Mouse (Mus musculus) intestine, embryonic 16.5 days (tissue): Measurements from ENCODE around the gene Ctsh. TPM values are rescaled to one million over a fixed set of nuclear protein-coding genes. Genes with fewer than 3 reads are reported as not detected.
"Not testable (repeated sequence)": the region's sequence is repeated elsewhere in the genome, so short reads cannot be mapped to it uniquely, and the experiment has no call there.

Experiments
- ATAC-seq: fragments of 200-750 bp; cut with Nextera tagmentation; 2 replicates; pipeline ENCODE4 v1.8.0; 2017; ENCODE audit warnings: moderate TSS enrichment, moderate library complexity
- H3K27ac ChIP-seq: fragments of 300-500 bp; sonication (generic); 2 replicates; pipeline ENCODE4 v1.5.1; 2014; ENCODE audit warnings: mild to moderate bottlenecking, low read length
- H3K27me3 ChIP-seq: fragments of 300-500 bp; sonication (generic); replicated peaks from 2 replicates; pipeline ENCODE4 v1.6.1; 2014; ENCODE audit warnings: low read length, control low read depth, mixed read lengths; ENCODE audit not compliant: control insufficient read depth, insufficient read depth
- H3K36me3 ChIP-seq: fragments of 300-500 bp; sonication (generic); 2 replicates; pipeline ENCODE4 v1.6.1; 2014; ENCODE audit warnings: low read length, control low read depth; ENCODE audit not compliant: control insufficient read depth, insufficient read depth
- H3K4me1 ChIP-seq: fragments of 300-500 bp; sonication (generic); 2 replicates; pipeline ENCODE4 v1.6.1; 2014; ENCODE audit warnings: low read length, control low read depth, mixed read lengths; ENCODE audit not compliant: control insufficient read depth, insufficient read depth
- H3K4me2 ChIP-seq: fragments of 300-500 bp; sonication (generic); 2 replicates; pipeline ENCODE4 v1.6.1; 2014; ENCODE audit warnings: low read depth, low read length, control low read depth
- H3K4me3 ChIP-seq: fragments of 300-500 bp; sonication (generic); 2 replicates; pipeline ENCODE4 v1.5.1; 2014; ENCODE audit warnings: mild to moderate bottlenecking, low read length
- H3K9ac ChIP-seq: fragments of 300-500 bp; sonication (generic); 2 replicates; pipeline ENCODE4 v1.6.1; 2014; ENCODE audit warnings: low read depth, low read length
- H3K9me3 ChIP-seq: fragments of 300-500 bp; sonication (generic); 2 replicates; pipeline ENCODE4 v1.6.1; 2016; ENCODE audit warnings: low read length, control low read depth; ENCODE audit not compliant: control insufficient read depth
- WGBS: fragments of 180-500 bp; shearing (Covaris S2); extraction: QIAGEN DNeasy Blood & Tissue Kit; methylation state at CpG from one replicate; pipeline ENCODE4 v1.1.7; 2014; 5-methylcytosine and 5-hydroxymethylcytosine counted together
- polyA plus RNA-seq: library from polyadenylated mRNA; unstranded; fragments of >200 nt; fragmentation: Nextera tagmentation; extraction: Ambion mirVana; gene quantifications from 2 replicates; pipeline ENCODE4 v1.2.1, GENCODE M21; 2015

The Ctsh gene
- polyA plus RNA-seq, 1 experiment from 2014 or later = 56.9 TPM

- Histone ChIP-seq H3K4me3 (no peak overlapping the region), H3K36me3 (no peaks in the 10 kb centered on the region), H3K9ac (no peak overlapping the region), H3K9me3 (no peaks in the 10 kb centered on the region), H3K4me1 (peaks cover 7% of the 10 kb centered on the region; the same call in 1 of the 2 replicates), H3K27ac (no peak overlapping the region), H3K27me3 (no peaks in the 10 kb centered on the region), H3K4me2 (no peak overlapping the region)
- WGBS = 47% methylated on average over 7 of the region's 7 CpGs
- ATAC-seq = peak; percentile 89
Measured at GRCm38 (mm10) chr9:90069485-90069884, 15.5 kb downstream of the Ctsh start.

DNA sequence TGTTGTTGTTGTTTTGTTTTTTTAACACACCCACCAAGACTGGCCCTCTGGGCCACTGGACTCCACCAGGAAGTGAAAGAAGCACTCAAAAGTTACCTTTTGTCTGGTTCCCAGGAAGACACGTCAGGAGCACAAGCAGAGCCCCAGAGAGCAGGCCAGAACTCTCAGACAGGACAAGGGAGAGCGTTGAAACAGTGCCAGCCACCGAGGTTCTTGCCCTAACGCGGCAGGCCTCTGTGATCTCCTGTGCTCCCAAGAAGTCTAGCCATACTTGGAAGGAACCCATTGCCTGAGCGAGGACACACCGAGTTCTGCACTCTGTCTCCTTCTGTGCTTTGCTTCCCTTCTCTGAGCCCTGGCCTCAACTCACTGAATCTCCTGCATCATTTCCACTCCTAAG lies 16.2 kb downstream of the Ctsh start:
- ATAC-seq = no peak
- Histone ChIP-seq H3K36me3 (no peaks in the 10 kb centered on the region), H3K4me1 (peaks cover 7% of the 10 kb centered on the region; the same call in 1 of the 2 replicates), H3K9me3 (no peaks in the 10 kb centered on the region), H3K9ac (no peak overlapping the region), H3K4me3 (no peak overlapping the region), H3K27me3 (no peaks in the 10 kb centered on the region), H3K27ac (no peak overlapping the region), H3K4me2 (no peak overlapping the region)
- WGBS = 81% methylated on average over 7 of the region's 7 CpGs

DNA sequence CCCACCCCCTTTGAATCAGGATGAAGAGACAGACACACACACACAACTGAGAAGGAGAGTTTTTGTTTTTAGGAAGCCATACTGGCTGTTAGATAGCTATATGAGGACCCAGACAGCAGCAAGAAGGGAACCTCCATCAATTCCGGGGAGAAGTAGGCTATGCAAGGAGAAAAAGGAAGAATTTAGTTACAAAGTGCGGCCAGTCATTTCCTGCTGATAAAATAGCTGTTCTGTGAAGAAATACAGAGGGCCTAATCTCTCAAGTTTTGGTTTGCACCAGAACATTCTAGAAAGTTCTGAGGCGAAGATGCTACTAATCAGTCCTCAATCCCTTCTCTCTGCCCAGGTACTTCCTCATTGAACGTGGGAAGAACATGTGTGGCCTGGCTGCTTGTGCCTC lies 21.4 kb downstream of the Ctsh start:
- H3K27ac ChIP-seq = no peak overlapping the region
- no peaks in the 10 kb centered on the region for H3K36me3 ChIP-seq
- no peak overlapping the region for H3K4me3 ChIP-seq
- H3K9me3 ChIP-seq = no peaks in the 10 kb centered on the region
- no peaks in the 10 kb centered on the region for H3K27me3 ChIP-seq
- no peak for ATAC-seq
- no peaks in the 10 kb centered on the region for H3K4me1 ChIP-seq
- H3K9ac ChIP-seq = no peak overlapping the region
- WGBS = 74% methylated on average over 4 of the region's 4 CpGs
- no peak overlapping the region for H3K4me2 ChIP-seq

- no peak for ATAC-seq
- H3K36me3 ChIP-seq = no peaks in the 10 kb centered on the region
- 83% methylated on average over 5 of the region's 5 CpGs for WGBS
Measured at GRCm38 (mm10) chr9:90076131-90076530, 22.2 kb downstream of the Ctsh start.

GRCm38 (mm10) chr9:90076849-90077461 lies 23.0 kb downstream of the Ctsh start:
- Histone ChIP-seq H3K9ac (no peak overlapping the region), H3K4me3 (no peak overlapping the region), H3K4me1 (no peaks in the 10 kb centered on the region), H3K27me3 (no peaks in the 10 kb centered on the region), H3K4me2 (no peak overlapping the region), H3K9me3 (no peaks in the 10 kb centered on the region), H3K27ac (no peak overlapping the region), H3K36me3 (no peaks in the 10 kb centered on the region)
- 54% methylated on average over 8 of the region's 8 CpGs for WGBS
- peak; percentile 56 for ATAC-seq

More at GRCm38 (mm10) chr9:90076131-90076530, 22.2 kb downstream of the Ctsh start:
- Histone ChIP-seq H3K27me3 (no peaks in the 10 kb centered on the region), H3K4me1 (no peaks in the 10 kb centered on the region), H3K4me2 (no peak overlapping the region), H3K9ac (no peak overlapping the region), H3K4me3 (no peak overlapping the region), H3K9me3 (no peaks in the 10 kb centered on the region), H3K27ac (no peak overlapping the region)

DNA sequence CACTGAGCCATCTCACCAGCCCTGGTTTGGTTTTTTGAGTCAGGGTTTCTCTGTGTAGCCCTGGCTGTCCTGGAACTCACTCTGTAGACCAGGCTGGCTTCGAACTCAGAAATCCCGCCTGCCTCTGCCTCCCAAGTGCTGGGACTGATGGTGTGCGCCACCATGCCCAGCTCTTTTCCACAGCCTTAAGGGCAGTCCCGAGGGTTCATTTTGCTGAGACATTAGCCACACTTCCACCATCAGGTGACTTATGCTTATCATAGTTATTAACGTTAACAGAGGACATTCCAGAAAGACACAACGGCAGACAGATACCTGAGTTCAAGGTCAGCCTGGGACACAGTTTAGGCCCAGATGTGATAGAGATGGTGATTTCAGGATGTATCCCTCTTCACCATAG lies 28.0 kb downstream of the Ctsh start:
- not testable (repeated sequence) for H3K9ac ChIP-seq, H3K9me3 ChIP-seq, H3K27me3 ChIP-seq, H3K27ac ChIP-seq, H3K4me1 ChIP-seq, ATAC-seq, H3K36me3 ChIP-seq, H3K4me2 ChIP-seq, H3K4me3 ChIP-seq
- WGBS = 79% methylated on average over 6 of the region's 6 CpGs

- H3K27me3 ChIP-seq = no peaks in the 10 kb centered on the region
- no peak overlapping the region for H3K4me3 ChIP-seq
- no peak overlapping the region for H3K27ac ChIP-seq
- H3K4me2 ChIP-seq = no peak overlapping the region
- no peaks in the 10 kb centered on the region for H3K4me1 ChIP-seq
- no peak overlapping the region for H3K9ac ChIP-seq
- 80% methylated on average over 1 of the region's 1 CpGs for WGBS
- no peak for ATAC-seq
- no peaks in the 10 kb centered on the region for H3K9me3 ChIP-seq
- H3K36me3 ChIP-seq = peaks cover 5% of the 10 kb centered on the region; the same call in 1 of the 2 replicates
Measured at GRCm38 (mm10) chr9:90082992-90083391, 29.0 kb downstream of the Ctsh start.

- no peak for ATAC-seq
- Histone ChIP-seq H3K9ac (no peak overlapping the region), H3K36me3 (peaks cover 5% of the 10 kb centered on the region; the same call in 1 of the 2 replicates), H3K4me1 (no peaks in the 10 kb centered on the region), H3K27me3 (no peaks in the 10 kb centered on the region), H3K4me3 (no peak overlapping the region), H3K4me2 (no peak overlapping the region), H3K27ac (no peak overlapping the region), H3K9me3 (no peaks in the 10 kb centered on the region)
- 86% methylated on average over 3 of the region's 3 CpGs for WGBS
Measured at GRCm38 (mm10) chr9:90084152-90084551, 30.2 kb downstream of the Ctsh start.

DNA sequence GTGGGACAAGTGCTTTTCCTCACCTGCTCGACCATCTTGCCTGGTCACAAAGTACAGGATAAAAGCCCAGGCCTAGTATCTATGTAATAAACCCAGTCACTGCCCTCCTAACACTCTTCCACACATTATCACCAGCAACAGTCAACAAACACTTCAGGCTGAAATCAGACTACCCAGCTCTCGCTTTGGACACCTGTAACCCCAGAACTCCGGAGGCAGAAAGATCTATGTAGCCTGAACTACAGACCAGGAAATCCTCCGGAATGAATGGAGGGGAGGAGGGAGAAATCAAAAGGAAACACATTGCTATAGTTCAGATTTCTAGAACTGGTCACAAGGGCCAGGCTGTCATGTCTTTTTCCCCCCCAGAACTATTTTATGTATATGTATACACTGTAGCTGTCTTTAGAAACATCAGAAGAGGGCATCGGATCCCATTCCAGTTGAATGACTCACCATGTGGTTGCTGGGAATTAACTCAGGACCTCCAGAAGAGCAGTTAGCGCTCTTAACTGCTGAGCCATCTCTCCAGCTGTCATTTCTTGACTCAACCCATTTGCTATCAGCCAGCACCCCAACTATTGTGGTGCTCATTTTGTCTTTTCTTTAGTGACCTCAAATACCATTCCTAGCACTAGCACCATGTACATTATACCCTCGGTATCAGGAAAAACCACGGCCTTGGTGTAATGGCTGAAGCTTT lies 31.0 kb downstream of the Ctsh start:
- H3K9ac ChIP-seq = no peak overlapping the region

More for the DNA sequence above, 31.0 kb downstream of the Ctsh start:
- Histone ChIP-seq H3K27me3 (no peaks in the 10 kb centered on the region), H3K4me1 (no peaks in the 10 kb centered on the region), H3K9me3 (no peaks in the 10 kb centered on the region), H3K36me3 (peaks cover 11% of the 10 kb centered on the region), H3K4me2 (no peak overlapping the region), H3K4me3 (no peak overlapping the region), H3K27ac (no peak overlapping the region)
- WGBS = 85% methylated on average over 8 of the region's 8 CpGs
- no peak for ATAC-seq
